Mouse (Mus musculus) megakaryocyte, embryonic 14.5 days (primary cell): ENCODE measurements around the gene Atg16l1. TPM values are rescaled to one million over a fixed set of nuclear protein-coding genes. Genes with fewer than 3 reads are reported as not detected.
A peak's percentile ranks its signal among the peaks of the same experiment; 100 is the strongest.

Experiments used
- H3K27me3 ChIP-seq: replicated peaks from 2 replicates; pipeline ENCODE3; 2012; ENCODE audit warnings: inconsistent platforms
- H3K36me3 ChIP-seq: replicated peaks from 2 replicates; pipeline ENCODE3; 2012; ENCODE audit warnings: low read length, inconsistent platforms, mixed read lengths
- H3K4me1 ChIP-seq: 2 replicates; pipeline ENCODE4 v1.6.1; 2012; ENCODE audit warnings: inconsistent platforms
- H3K4me3 ChIP-seq: replicated peaks from 2 replicates; pipeline ENCODE3; 2012; ENCODE audit warnings: moderate library complexity, mild to moderate bottlenecking, inconsistent platforms
- H3K9me3 ChIP-seq: 2 replicates; pipeline ENCODE4 v1.6.1; 2012; ENCODE audit warnings: inconsistent platforms
- FLI1 ChIP-seq: IDR thresholded peaks from 2 replicates; pipeline ENCODE4 v1.6.1; 2012; ENCODE audit warnings: low read length, inconsistent platforms, mixed read lengths
- GATA1 ChIP-seq: IDR thresholded peaks from 3 replicates; pipeline ENCODE4 v1.6.1; 2012; ENCODE audit warnings: mixed read lengths, low read length, inconsistent platforms, borderline replicate concordance
- polyA plus RNA-seq: library from polyadenylated mRNA; stranded (reverse); fragments of >175 nt; gene quantifications from 2 replicates; pipeline ENCODE4 v1.2.3, GENCODE M21; 2012; ENCODE audit warnings: low replicate concordance; ENCODE audit not compliant: insufficient read depth

Gene Atg16l1
- polyA plus RNA-seq, 1 experiment: 5.5 TPM

- Histone ChIP-seq H3K36me3 (peaks cover 74% of the 10 kb centered on the region), H3K4me3 (no peak overlapping the region), H3K9me3 (no peaks in the 10 kb centered on the region), H3K27me3 (no peaks in the 10 kb centered on the region), H3K4me1 (peaks cover 28% of the 10 kb centered on the region)
- no peak for TF ChIP-seq GATA1
Measured at GRCm38 (mm10) chr1:87797702-87798101, 42.0 kb downstream of the Atg16l1 start.

- H3K4me3 ChIP-seq: no peak overlapping the region
- no peaks in the 10 kb centered on the region for H3K27me3 ChIP-seq
- H3K9me3 ChIP-seq: no peaks in the 10 kb centered on the region
- H3K36me3 ChIP-seq: peaks cover 68% of the 10 kb centered on the region
- peaks cover 28% of the 10 kb centered on the region for H3K4me1 ChIP-seq
- TF ChIP-seq GATA1 (no peak), FLI1 (no peak)
Measured at GRCm38 (mm10) chr1:87798306-87798705, 42.6 kb downstream of the Atg16l1 start.

DNA sequence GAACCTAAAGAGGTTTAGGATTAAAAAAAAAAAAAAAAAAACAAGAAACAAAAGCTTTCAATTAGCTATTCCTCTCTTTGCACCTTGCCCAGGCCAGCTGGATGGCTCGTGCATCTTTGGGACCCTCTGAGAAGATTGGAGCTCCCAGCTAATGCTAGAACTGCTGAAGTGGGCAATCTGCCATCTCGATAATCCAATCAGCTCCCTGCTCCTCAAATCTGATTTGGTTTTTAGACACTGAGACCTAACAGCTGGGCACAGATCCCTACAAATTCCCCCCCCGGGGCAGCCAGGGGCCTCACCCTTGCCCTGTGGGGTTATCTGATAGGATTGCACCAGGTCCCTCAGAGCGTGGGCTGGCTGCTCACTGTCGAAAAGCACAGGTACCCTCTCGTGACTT, 47.9 kb downstream of the Atg16l1 start, which contains the start of gene Sag:
Gene Sag (plus strand): TSS at position 105 of the 400 bp plus-strand sequence.
- no peaks in the 10 kb centered on the region for H3K27me3 ChIP-seq
- peaks cover 57% of the 10 kb centered on the region for H3K4me1 ChIP-seq
- no peak within 1 kb of the TSS for H3K4me3 ChIP-seq
- TF ChIP-seq FLI1: no peak
- no peak for TF ChIP-seq GATA1
- no peaks in the 10 kb centered on the region for H3K9me3 ChIP-seq
- H3K36me3 ChIP-seq: peaks cover 38% of the 10 kb centered on the region

DNA sequence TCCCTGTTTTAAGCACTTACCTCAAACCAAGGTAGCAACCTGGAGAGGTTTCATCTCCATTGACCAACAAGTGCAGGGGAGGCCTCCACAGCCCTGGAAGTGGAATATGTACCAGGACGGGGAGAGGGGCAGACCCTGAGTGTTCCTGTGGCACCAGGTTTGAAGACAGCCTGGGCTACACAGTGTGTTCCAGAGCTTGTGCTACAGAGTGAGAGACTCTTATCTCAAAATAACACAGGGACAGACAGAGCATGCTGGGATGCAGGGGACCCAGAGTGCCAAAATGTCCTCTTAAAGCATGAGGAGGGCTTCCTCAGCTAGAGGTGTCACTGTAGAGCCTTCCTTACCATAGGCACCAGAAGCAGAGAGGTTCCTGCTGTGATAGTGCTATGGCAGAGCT, 52.1 kb downstream of the Atg16l1 start:
- H3K36me3 ChIP-seq: peaks cover 26% of the 10 kb centered on the region
- no peaks in the 10 kb centered on the region for H3K27me3 ChIP-seq
- no peak for TF ChIP-seq GATA1
- TF ChIP-seq FLI1: no peak
- peaks cover 73% of the 10 kb centered on the region for H3K4me1 ChIP-seq
- no peak overlapping the region for H3K4me3 ChIP-seq
- H3K9me3 ChIP-seq: peaks cover 7% of the 10 kb centered on the region

DNA sequence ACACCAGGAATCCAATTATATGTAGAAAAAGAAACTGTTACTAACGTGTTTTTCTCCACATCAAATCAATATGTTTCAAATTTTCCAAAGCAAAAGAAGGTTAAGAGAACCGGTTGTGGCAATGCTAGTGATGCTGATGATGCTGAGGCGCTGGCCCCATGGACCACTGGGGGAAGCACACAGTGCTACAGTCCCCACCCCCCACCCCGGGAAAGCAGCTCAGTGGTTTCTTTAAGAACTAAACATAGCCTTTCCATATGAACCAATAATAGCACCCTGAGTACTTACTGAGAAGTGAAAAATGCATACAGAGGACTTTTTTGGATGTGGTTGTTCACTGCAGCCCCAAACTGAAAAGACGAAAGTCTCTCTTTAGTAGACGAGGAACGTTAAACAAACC, 55.7 kb downstream of the Atg16l1 start:
- peaks cover 7% of the 10 kb centered on the region for H3K9me3 ChIP-seq
- peaks cover 21% of the 10 kb centered on the region for H3K36me3 ChIP-seq
- H3K27me3 ChIP-seq: no peaks in the 10 kb centered on the region
- H3K4me3 ChIP-seq: no peak overlapping the region
- no peak for TF ChIP-seq FLI1
- TF ChIP-seq GATA1: no peak
- H3K4me1 ChIP-seq: peaks cover 52% of the 10 kb centered on the region

- no peak overlapping the region for H3K4me3 ChIP-seq
- TF ChIP-seq GATA1: no peak
- no peak for TF ChIP-seq FLI1
- H3K4me1 ChIP-seq: peaks cover 45% of the 10 kb centered on the region
- no peaks in the 10 kb centered on the region for H3K27me3 ChIP-seq
- H3K36me3 ChIP-seq: peaks cover 21% of the 10 kb centered on the region
- peaks cover 7% of the 10 kb centered on the region for H3K9me3 ChIP-seq
Measured at GRCm38 (mm10) chr1:87812061-87812460, 56.4 kb downstream of the Atg16l1 start.

DNA sequence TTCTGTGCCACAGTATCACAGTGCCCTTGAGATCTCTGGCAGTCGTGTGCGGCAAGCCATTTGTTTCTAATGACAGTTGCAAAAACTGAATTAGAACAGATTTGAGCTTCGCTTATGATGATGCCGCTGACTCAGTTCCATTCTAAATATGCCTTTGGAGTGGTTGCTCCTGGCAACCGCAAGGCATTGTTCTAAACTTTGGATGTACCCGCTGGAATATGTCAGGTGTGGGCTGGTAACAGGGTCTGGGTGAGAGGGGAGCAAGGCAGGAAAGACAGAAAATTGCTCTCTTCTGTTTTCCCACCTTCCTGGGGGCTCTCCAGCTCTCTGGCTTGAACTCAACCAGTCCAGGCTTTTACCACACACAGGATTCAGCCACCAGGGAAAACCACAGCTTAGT, 57.5 kb downstream of the Atg16l1 start:
- Histone ChIP-seq H3K4me3 (no peak overlapping the region), H3K36me3 (peaks cover 28% of the 10 kb centered on the region), H3K4me1 (peaks cover 40% of the 10 kb centered on the region), H3K9me3 (peaks cover 7% of the 10 kb centered on the region), H3K27me3 (no peaks in the 10 kb centered on the region)
- TF ChIP-seq FLI1 (no peak), GATA1 (no peak)

DNA sequence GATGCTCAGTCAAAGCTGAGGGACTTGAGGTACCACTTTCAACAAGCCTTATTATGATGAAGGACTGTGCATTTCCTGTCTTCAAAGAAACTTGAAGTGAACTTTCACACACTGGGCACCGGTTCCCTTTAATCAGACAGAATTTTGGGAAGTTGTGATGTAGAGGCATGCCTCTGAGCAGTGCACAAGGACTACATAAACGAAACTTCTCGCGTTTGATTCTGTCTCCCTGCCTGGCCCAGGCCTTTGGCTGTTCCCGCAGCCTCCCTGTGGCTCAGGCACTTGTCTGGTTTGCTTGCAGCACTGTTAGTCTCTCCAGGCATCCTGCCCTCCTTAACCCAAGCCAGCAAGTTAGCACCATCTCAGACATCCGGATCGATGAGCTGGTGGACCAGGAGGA, 58.0 kb downstream of the Atg16l1 start:
- TF ChIP-seq FLI1 (no peak), GATA1 (no peak)
- Histone ChIP-seq H3K27me3 (no peaks in the 10 kb centered on the region), H3K4me3 (no peak overlapping the region), H3K36me3 (peaks cover 33% of the 10 kb centered on the region), H3K4me1 (peaks cover 41% of the 10 kb centered on the region), H3K9me3 (peaks cover 7% of the 10 kb centered on the region)

GRCm38 (mm10) chr1:87824420-87824995, 68.8 kb downstream of the Atg16l1 start:
- no peaks in the 10 kb centered on the region for H3K27me3 ChIP-seq
- H3K36me3 ChIP-seq: peaks cover 39% of the 10 kb centered on the region
- H3K9me3 ChIP-seq: no peaks in the 10 kb centered on the region
- TF ChIP-seq GATA1 (no peak), FLI1 (no peak)
- no peak overlapping the region for H3K4me3 ChIP-seq
- H3K4me1 ChIP-seq: peaks cover 56% of the 10 kb centered on the region

DNA sequence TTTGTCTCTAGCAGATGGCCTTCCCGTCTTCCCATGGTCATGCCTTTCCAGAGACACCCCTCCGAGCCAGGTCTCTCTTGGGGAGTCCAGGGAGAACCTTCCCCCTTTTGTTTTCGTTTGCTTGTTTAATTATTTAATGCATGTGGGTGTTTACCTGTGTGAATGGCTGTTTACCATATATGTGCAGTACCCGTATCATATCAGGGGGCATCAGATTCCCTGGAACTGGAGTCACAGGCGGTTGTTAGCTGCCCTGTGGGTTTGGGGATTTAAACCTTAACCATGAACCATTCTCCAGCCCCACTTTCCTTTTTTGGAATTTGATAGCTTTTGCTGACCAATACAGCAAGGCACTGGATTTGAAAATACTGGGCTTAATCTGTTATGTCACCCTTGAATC, 69.6 kb downstream of the Atg16l1 start:
- H3K36me3 ChIP-seq: peaks cover 38% of the 10 kb centered on the region
- no peaks in the 10 kb centered on the region for H3K27me3 ChIP-seq
- H3K4me1 ChIP-seq: peaks cover 61% of the 10 kb centered on the region
- no peak for TF ChIP-seq GATA1
- TF ChIP-seq FLI1: no peak
- no peaks in the 10 kb centered on the region for H3K9me3 ChIP-seq
- peak overlapping the region; percentile 33 for H3K4me3 ChIP-seq

DNA sequence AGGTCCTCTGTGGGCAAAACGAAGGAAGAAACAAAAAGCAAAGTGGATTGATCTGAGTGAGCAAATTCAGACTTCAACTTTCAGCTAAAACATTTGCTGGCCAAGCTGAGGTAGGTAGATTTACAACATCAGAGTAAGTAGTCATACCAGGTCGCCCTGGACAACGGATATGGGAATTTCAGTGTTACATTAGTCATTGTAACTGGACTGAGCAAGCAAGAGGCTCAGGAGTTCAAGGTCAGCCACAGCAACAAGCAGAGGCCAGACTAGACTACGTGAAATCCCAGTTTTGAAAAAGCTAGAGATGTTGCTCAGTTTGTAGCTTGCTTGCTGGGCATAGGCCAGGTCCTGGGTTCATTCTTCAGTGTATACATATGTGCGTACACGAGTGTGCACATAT, 70.3 kb downstream of the Atg16l1 start:
- no peak overlapping the region for H3K4me3 ChIP-seq
- H3K36me3 ChIP-seq: peaks cover 36% of the 10 kb centered on the region
- no peaks in the 10 kb centered on the region for H3K27me3 ChIP-seq
- H3K4me1 ChIP-seq: peaks cover 61% of the 10 kb centered on the region
- H3K9me3 ChIP-seq: no peaks in the 10 kb centered on the region
- TF ChIP-seq GATA1 (no peak), FLI1 (no peak)
